Mouse (Mus musculus) adrenal gland (tissue): Measurements from ENCODE around the gene Sycp3.
"Not testable (repeated sequence)": the region's sequence is repeated elsewhere in the genome, so short reads cannot be mapped to it uniquely, and the experiment has no call there.

ENCODE experiments used
- intact Hi-C: fragments of 180-260 bp; cut with DNase I; formaldehyde crosslinking; loops from one replicate; pipeline ENCODE4 v1.15.1; 2025
- long read RNA-seq, 2 experiments: library from polyadenylated mRNA; unstranded; transcript quantifications; one replicate each; pipeline ENCODE4 v2.0.0; 2020; ENCODE audit warnings: borderline replicate concordance in 1 of 2; ENCODE audit not compliant: insufficient replicate concordance in 1 of 2

Gene Sycp3
- long read RNA-seq, experiment 1, partial matches to known transcripts, result 0 of 1 reads
- long read RNA-seq, experiment 1, other reads (novel, unspliced or antisense), result 1 of 1 reads
- long read RNA-seq, experiment 2, result 0 reads

- intact Hi-C loops, result no loop called here
Observed at GRCm38 (mm10) chr10:88459502-88459992, at the start of gene Sycp3. Gene Sycp3, plus strand, starts transcription at chr10:88459569.

DNA sequence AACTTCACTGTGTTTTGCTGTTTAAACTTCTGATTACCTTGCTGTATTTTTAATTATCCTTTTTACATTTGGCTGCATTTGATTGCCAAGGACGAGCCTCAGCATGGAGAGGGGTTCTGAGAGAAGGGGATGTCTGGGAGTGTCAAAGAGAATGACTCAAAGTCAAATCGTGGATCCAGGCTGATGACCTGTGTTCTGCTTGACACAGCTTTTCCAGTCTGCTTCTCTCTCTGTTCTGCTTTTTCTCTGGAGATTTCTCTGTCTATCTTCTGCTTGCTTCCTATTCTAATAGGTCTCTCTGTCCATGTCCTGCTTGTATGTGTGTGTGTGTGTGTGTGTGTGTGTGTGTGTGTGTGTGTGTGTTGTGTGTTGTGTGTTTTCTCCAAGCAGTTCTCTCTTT lies 49.6 kb upstream of the Sycp3 start:
- intact Hi-C loops, result no loop called here

DNA sequence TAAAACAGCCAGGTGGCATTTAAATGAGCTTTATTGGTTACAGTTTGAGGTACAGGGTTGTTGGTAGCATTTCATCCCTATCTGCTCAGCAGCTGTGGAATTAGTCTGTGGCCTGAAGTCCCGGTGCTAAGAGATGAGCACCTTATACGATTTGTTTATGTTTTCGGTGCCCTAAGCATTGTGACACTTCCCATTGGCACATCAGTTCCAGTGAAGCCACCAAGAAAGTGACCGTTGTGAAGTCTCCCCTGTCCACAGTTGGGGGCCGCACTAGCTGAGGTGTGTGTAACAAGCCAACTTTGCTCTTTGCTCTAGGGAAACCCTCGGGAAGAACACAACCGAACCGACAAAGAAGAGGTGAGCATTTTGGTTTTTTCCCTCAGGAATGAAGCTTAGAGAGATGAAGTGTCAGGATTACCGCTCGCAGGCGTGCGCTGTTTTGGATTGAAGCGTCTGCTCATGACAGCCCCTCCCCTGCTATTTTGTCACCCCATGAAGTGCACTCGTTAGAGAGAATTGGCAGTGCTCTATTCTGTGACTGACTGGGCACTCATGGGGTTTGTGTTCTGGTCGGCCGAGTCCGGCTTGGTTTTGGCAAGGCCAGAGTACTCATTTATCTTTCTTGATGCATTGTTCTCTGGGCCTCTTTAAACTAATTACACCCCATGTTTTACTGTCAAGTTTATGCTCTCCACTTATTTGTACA lies 46.9 kb upstream of the Sycp3 start:
- intact Hi-C loops, result no loop called here

GRCm38 (mm10) chr10:88417686-88418085 lies 41.7 kb upstream of the Sycp3 start:
- intact Hi-C loops, result no loop called here

- intact Hi-C loops, result no loop called here
Observed at GRCm38 (mm10) chr10:88420141-88420541, 39.2 kb upstream of the Sycp3 start.

GRCm38 (mm10) chr10:88420655-88421435 lies 38.5 kb upstream of the Sycp3 start:
- intact Hi-C loops, result no loop called here

DNA sequence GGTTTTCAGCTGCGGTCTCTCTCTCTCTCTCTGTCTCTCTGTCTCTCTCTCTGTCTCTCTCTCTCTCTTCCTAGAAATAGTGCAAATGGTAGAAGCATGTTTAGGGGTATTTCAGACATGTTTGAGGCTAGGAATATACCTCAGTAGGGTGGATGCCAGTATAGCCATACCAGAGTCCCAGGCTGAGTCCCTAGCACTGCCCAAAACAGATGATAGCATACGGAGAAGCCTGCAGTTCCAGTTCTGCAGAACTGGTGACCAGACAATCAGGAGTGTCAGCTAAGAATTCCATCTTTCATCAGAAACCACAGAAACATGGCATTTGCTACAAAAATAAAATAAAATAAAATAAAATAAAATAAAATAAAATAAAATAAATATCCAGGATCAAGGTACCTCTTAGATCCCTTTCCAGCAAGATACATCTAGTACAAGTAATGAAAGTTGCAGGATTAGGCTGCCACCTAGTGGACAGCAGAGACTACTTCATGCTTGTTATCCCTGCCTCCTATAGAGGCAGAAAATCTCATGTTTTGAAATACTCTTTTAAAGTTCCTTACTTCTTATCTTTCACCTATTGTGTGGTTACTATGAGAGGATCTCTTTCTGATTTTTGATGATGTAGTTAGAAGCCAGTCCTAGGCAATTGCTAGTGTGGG lies 33.1 kb upstream of the Sycp3 start:
- intact Hi-C loops, result loop anchor here (2.0 kb wide), 1 partner anchor 51 kb away; no protein-coding TSS in a partner anchor

GRCm38 (mm10) chr10:88426896-88427295 lies 32.5 kb upstream of the Sycp3 start:
- intact Hi-C loops, result loop anchor here (2.0 kb wide), 1 partner anchor 52 kb away; no protein-coding TSS in a partner anchor

DNA sequence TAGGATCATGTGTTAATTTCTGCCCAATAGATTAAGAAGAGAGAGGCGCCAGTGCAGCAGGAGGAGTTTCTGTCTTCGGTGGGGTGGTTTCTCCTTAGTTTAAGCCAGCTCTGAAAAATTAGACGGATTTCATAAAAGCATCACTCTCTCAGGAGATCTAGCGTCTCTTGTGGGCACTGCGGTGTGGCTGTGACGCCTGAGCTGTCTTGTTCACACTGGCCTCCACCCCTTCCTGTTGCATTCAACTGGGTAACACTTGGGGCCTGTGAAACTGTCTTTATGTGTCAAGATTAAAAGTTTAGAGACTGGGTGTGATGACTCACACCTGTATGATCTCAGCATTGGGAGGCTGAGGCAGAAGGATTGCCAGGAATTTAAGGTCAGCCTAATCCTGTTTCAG lies 31.4 kb upstream of the Sycp3 start:
- intact Hi-C loops, result loop anchor here (2.0 kb wide), 1 partner anchor 53 kb away; no protein-coding TSS in a partner anchor

GRCm38 (mm10) chr10:88441224-88441623 lies 18.1 kb upstream of the Sycp3 start:
- intact Hi-C loops, result loop anchor here (10.0 kb wide), 1 partner anchor 224 kb away; no protein-coding TSS in a partner anchor

DNA sequence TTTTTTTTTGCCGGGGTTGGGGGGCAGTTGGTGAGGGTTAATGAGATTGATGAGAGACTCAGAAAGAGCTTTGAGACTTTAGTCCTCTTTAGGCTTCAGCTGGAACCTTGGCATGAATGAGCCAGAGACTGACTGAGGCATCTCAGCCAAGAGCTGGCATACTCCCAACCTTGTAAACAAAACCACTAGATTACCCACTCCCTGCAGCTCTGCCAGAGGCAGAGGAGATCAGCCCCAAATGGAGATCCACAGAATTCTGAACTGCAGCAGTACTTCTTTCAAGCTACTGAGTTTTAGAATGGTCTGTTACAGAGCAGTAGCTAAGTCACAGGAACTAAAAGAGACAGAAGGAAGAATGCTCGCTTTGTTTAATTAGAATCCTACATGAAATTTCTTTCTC lies 8.1 kb upstream of the Sycp3 start:
- intact Hi-C loops, result no loop called here

DNA sequence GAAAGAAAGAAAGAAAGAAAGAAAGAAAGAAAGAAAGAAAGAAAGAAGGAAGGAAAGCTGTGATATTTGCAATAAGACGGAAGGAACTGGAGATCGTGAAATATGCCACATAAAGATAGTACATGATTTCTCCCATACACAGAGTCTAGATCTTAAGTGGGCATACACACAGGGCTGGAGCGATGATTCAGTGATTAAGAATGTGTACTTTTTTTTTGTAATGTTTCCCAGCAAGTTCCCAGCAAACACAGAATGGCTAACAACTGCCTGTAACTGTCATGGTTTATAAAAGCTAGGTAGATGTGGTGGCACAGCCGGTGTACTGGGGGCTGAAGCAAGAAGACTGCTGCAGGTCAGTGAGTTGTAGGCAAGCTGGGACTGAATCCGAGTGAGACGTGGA lies 7.4 kb upstream of the Sycp3 start:
- intact Hi-C loops, result no loop called here

- intact Hi-C loops, result no loop called here
Observed at GRCm38 (mm10) chr10:88457816-88458215, 1.6 kb upstream of the Sycp3 start.

GRCm38 (mm10) chr10:88460122-88460820 lies 902 bp downstream of the Sycp3 start:
- intact Hi-C loops, result no loop called here

GRCm38 (mm10) chr10:88482866-88483265 lies 23.5 kb downstream of the Sycp3 start:
- intact Hi-C loops, result not testable (repeated sequence)

GRCm38 (mm10) chr10:88488629-88489028 lies 29.3 kb downstream of the Sycp3 start:
- intact Hi-C loops, result no loop called here

GRCm38 (mm10) chr10:88491632-88492031 lies 32.3 kb downstream of the Sycp3 start:
- intact Hi-C loops, result no loop called here

DNA sequence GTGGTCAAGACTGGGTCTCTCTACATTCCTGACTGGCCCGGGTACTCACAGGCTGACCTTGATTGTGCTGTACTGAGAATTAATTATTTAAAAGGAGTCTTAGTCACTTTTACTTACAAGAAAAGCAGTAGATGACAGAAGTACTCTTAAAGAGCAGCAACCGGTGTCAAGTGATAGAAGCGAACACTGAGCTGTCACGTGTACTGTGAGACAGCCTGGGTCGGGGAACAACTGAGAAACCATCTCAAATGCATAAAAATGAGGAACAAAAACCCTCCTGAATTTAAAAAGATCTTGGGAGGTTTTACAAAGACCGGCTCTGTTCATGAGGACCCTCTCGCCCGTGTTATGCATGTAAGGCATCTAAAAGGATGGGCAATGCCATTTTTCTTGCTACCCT lies 33.3 kb downstream of the Sycp3 start:
- intact Hi-C loops, result no loop called here

- intact Hi-C loops, result no loop called here
Observed at GRCm38 (mm10) chr10:88494959-88495587, 35.7 kb downstream of the Sycp3 start.

GRCm38 (mm10) chr10:88496864-88497564 lies 37.6 kb downstream of the Sycp3 start:
- intact Hi-C loops, result no loop called here
